Mouse (Mus musculus) spleen, postnatal 14 days (tissue): Measurements from ENCODE around the gene Gm4869.
"Not testable (repeated sequence)": the region's sequence is repeated elsewhere in the genome, so short reads cannot be mapped to it uniquely, and the experiment has no call there.

Source experiments
- DNase-seq, 2 experiments: peaks; one replicate each; pipeline ENCODE4 v3.0.0; 2021 to 2022; ENCODE audit warnings: low spot score in 2 of 2

The Gm4869 gene

DNA sequence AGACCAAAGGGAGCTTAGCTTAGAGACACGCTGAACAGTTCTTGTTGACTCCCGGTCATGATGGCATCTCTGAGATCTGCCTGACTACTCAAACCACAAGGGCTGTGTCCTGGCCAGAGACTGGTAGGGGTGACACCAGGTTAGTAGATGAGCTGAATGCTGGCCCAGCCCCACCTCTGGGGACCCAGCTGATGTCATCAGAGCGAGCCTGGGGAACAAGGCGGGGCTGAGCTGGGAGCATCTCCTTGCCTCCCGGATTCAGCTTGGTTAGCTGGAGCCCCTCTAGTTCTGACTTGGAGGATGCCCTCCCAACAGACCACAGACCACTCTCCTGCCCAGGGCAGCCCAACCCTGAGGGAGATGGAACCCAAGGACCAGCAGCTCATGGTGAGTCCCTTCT, at the start of gene Gm4869:
Gene Gm4869 (plus strand): TSS at position 301 of the 400 bp plus-strand sequence.
- no peak for DNase-seq

DNA sequence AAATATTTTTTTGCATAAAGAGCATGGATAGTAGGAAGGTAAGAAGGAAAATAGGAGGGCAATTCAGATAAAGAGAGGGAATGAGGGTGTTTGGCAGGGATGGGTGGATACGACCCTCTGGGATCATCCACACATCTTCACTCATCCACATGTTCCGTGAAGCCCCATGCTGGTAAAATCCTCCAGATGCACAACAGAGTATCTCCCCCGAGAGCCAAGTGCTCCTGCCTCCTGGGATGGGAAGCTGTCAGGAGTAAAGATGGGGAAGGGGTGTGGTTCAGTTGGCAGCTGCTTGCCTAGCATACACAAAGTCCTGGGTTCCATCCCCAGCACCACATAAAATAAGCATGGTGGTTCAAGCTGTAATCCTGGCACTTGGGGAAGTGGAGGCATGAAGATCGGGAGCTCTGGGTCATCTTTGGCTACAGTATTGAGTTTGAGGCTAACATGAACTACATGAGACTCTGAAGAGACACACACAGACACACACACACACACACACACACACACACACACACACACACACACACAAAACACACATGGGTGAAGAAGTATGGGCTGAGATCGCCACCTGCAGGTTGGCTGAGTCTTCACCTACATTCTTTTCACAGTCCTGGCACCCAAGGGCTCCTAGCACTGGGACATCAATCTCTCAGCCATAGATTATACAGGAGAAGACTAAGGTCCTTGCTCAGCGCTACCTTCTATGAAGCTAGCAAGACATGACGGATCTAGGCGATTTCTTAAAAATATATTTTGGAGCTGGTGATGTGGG, 49.1 kb upstream of the Gm4869 start:
- no peak for DNase-seq

- DNase-seq, result no peak
Measured at GRCm38 (mm10) chr5:140402640-140403270, 42.7 kb upstream of the Gm4869 start.

DNA sequence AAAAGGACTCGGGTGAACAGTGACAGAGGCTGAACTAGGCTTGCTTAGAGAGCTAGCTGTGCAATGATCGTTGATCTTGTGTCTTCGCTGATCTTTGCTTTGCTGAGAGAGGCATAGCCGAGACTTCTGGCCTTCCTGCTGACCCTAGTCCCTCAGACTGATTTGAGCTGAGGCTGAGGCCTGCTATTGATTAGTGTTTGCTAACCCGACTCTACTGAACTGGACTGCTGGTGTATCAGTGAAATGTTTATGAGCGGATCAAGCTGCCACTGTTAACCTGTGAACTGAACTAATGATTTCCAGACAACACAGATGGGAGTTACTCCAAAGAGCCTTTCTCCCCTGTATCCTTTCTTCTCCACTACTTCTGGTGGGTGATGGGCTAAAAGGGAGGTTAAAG, 40.3 kb upstream of the Gm4869 start:
- no peak for DNase-seq

DNA sequence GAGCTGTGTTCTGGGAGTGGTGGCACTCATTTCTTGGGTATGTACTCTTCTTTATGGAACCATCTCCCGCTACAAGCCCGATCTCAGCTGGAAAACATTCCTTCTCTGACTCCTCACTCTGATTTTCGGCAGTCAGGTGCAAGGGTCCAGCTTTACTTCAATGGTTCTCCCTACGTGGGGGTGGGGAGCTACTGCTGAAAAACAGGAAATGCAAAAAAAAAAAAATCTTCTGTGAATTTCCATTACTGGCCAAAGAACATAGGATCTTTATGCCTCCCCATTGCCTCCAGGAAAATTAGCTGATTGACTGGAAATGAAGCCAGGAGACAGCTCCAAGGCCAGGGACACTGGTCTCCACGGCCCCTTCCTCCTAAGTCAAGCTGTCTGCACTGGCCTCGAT, 38.8 kb upstream of the Gm4869 start:
- no peak for DNase-seq

DNA sequence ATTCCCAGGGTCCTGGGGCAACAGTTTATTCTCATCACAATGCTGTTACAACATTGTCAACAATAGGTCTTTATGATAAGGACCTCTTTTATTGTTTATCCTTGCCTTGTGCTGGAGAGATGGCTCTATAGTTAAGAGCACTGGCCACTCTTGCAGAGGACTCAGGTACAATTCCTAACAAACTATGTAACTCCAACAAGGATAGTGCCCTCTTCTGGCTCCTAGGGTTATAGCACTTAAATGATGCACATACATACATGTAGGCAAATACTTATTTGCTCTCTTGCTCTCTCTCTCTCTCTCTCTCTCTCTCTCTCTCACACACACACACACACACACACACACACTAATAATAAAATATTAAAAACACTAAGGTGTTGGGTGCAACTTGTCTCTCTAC, 36.6 kb upstream of the Gm4869 start:
- no peak for DNase-seq

DNA sequence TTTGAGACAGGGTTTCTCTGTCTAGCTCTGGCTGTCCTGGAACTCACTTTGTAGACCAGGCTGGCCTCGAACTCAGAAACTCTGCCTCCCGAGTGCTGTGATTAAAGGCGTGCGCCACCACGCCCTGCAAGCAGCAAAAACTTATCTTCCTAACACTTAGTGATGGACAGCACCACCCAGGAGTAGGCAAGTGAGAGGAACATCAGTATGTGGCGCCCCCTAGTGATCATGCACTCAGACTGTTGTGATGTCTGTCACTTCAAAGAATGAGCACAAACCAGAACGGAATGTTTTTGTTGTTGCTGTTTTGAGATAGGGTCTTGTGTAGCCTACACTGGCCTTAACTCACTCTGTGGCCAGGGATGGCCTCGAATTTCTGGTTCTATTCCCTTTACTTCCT, 34.1 kb upstream of the Gm4869 start:
- peak in 1 of 2 experiments; percentile 58 for DNase-seq

GRCm38 (mm10) chr5:140414647-140415046, 30.8 kb upstream of the Gm4869 start:
- DNase-seq, result no peak

GRCm38 (mm10) chr5:140418106-140418488, 27.3 kb upstream of the Gm4869 start:
- no peak for DNase-seq

DNA sequence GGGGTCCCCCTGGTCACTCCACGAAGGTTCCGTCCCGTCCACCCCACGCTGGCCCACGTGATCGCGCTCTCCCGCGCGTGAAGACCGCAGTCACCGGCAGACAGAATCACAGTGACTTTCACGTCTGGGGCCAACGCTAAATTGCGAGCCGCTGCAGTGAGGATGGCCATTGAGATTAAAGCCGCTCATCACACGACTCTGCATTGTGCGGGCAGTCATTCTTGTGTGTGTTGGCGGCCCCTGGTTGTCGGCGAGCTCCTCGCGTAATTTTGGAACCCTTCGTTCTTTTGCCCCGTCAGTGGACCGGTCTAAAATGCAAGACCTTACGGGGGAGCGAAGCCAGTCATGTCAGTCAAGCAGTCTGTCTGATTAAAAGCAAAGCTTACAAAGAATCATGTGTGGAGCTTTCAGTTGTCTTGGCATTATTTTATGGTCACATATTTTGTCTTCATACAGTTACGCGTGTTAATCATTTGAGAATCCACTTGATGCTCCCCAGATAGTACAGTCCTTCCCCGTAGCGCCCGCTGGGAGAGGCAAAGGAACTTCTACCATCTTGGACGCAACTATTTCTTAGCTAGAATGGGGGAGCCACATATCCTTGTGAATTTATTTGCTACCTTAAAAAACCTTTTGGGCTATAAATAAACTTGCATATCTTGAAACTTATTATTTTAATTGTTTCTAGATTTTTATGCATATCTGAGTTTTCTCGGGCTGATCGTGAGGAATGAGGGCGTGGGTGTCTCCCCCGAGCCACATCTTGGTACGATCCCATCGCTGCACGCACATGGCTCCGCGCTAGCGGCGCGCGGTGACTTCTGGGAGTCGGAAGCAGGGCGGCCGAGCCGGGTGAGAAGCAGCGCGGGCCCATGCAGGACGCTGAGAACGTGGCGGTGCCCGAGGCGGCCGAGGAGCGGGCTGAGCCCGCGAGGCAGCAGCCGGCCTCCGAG, 26.7 kb upstream of the Gm4869 start, which contains the start of gene Eif3b:
Gene Eif3b (plus strand): TSS at position 840 of the 953 bp plus-strand sequence.
- DNase-seq, result peak; percentile 79 to 85

DNA sequence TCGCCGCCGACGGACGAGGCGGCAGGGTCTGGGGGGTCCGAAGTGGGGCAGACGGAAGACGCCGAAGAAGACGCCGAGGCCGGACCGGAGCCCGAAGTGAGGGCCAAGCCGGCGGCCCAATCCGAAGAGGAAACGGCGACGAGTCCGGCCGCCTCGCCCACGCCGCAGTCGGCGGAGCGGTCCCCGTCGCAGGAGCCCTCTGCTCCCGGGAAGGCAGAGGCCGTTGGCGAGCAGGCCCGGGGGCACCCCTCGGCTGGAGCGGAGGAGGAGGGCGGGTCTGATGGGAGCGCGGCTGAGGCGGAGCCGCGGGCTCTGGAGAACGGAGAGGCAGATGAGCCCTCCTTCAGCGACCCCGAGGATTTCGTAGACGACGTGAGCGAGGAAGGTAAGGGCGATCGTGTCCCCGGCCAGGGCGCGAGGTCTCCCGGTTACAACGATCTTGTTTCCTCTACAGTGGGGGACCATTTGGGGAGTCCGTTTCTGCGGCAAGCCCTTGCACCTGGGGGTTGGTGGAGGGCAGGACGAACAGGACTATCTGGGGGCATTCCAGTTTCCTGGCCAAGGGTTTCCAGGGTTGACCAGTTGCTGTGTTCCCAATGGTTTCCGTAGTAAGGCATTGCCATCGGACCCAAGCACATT, 25.9 kb upstream of the Gm4869 start:
- DNase-seq, result peak; percentile 31 to 46

DNA sequence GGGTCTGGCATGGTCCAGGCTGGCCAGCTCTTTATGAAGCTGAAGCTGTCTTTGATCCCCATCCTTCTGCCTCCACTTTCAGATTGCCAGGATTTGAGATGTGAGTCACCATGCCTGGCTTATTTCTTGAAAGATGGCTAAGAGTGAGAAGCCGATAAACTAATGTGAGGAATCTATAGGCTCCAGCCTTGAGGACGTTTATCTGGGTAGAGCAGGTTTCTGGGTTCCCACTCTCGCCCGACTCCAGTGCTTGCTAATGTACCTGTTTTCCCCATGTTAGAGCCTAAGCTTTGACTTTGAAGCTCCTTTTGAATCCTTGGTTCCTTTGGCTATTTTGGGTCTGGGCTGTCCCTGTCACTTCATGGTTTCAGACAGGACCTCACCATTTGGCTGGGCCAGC, 24.8 kb upstream of the Gm4869 start:
- DNase-seq, result no peak

DNA sequence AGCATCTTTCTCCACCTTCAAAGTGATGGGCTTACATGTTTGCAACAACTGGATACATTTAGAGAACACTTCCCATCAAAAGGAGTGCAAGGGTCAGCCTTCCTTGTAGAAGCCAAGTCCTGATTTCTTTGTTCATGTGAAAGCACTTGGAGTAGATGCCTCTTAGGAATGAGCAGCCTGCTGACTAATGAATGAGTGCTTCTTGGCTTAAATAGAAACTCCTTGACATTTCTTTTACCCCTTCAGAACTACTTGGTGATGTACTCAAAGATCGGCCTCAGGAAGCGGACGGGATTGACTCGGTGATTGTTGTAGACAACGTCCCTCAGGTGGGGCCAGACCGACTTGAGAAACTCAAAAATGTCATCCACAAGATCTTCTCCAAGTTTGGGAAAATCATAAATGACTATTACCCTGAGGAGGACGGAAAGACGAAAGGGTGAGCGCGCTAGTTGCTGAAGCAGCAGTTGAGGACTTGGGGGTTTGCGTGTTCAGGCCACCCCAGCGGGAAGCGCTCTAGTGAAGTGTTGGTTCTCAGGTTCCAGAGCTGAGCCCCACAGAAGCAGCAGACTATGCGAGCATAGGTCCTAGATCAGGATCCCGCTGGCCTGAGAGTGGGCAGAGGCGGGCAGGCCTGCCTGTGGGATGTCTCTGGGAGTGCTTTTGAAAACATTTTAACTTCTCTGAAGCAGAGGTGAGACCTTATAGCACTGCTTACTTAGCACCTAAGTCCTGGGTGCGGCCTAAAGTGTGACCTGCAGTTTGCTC, 20.2 kb upstream of the Gm4869 start:
- no peak for DNase-seq

DNA sequence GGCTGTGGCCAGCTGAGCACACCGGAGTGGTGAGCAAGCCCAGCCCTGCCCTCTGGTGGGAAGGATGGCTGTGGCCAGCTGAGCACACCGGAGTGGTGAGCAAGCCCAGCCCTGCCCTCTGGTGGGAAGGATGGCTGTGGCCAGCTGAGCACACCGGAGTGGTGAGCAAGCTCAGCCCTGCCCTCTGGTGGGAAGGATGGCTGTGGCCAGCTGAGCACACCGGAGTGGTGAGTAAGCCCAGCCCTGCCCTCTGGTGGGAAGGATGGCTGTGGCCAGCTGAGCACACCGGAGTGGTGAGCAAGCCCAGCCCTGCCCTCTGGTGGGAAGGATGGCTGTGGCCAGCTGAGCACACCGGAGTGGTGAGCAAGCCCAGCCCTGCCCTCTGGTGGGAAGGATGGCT, 6.3 kb upstream of the Gm4869 start:
- not testable (repeated sequence) for DNase-seq

- DNase-seq, result no peak
Measured at GRCm38 (mm10) chr5:140441406-140441805, 4.0 kb upstream of the Gm4869 start.

- DNase-seq, result no peak
Measured at GRCm38 (mm10) chr5:140444012-140444411, 1.4 kb upstream of the Gm4869 start.

GRCm38 (mm10) chr5:140446054-140446453, 609 bp downstream of the Gm4869 start:
- no peak for DNase-seq

GRCm38 (mm10) chr5:140454488-140454887, 9.0 kb downstream of the Gm4869 start:
- no peak for DNase-seq

- no peak for DNase-seq
Measured at GRCm38 (mm10) chr5:140455466-140455865, 10.0 kb downstream of the Gm4869 start.

DNA sequence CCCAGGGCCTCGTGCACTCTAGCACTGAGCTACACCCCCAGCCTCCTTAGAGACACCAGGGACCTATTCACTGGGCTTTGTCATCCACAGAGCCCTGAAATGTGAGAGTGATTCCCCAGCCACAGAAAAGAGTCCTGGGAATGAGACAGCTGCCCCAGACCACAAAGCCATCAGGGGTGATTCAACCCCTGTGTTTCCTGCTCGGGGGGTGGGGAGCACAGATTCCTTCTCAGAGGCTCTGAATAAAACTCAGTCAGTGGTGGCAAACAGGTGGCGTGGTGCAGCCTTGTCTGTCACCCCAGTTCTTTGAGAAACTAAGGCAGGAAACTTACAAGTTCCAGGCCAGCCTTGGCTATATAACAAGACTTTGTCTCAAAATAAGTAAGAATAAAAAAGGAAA, 16.0 kb downstream of the Gm4869 start:
- no peak for DNase-seq

DNA sequence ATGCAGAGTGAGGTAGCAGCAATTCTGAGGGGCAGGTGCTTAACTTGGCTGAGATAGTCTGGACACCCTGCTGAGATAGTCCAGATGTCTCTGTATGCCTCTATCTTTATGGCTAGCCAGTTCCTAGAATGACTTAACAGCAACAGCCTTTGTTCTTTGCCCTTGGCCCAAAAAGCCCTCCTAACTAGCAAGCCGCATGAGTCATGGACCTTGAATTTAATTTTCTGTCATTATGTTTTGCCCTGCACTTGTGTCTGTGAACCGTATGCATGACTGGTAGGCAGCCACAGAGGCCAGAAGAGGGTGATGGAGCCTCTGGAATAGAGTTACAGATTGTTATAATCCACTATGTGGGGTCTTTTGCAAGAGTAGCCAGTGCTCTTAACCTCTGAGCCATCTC, 17.7 kb downstream of the Gm4869 start:
- not testable (repeated sequence) for DNase-seq
